Mouse (Mus musculus): ENCODE results near the gene E2f8. TPM values are rescaled to one million over a fixed set of nuclear protein-coding genes. Genes with fewer than 3 reads are reported as not detected.

E2f8 gene
- under 1 TPM in 2 of 4 experiments, not detected in 2; 0.09 to 0.45 TPM for total RNA-seq (2022)

GRCm38 (mm10) chr7:48881486-48881885 lies at the start of gene E2f8:
TSS of gene E2f8 (minus strand) at chr7:48881596.
- DNase-seq (ENCODE audit: low spot score in 2 of 2) = no peak

DNA sequence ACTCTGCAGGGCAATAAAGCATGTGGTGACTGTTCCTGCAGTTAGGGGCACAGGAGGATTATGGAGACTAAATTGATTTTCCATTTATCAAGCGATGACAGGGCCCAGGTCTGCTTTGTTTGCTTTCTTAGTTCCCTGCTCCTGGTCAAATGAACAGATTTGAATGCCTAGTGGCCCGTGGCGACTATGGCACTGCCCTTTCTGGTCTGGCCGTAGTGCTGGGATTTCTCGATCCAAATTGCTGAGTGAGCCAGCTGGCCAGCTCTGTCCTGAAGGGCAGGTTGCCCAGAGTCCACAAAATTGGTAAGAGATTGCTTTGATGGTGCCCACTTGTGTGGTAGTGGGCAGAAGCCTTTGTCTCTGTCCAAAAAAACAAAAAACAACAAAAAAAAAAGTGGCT lies 49.0 kb upstream of the E2f8 start:
- DNase-seq (ENCODE audit: low spot score in 2 of 2) = peak; percentile 42 to 55

DNA sequence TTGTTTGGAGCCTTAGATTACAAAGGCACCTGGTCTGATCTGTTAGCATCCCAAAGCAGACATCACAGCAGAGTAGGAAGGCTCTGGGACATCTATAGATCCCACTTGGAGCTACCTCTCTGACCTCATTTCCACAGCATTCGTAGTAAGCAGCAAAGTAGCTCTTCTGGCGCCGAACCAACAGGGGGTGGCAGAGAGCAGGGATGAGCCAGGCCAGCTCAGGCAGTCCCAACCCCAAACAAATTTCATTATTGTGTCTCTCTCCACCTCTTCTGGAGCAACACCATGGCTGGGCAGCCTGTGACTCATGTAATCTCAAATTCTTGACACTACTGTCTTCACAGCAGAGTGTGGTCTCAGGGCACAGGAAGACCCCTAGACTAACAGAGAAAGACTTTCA lies 47.0 kb upstream of the E2f8 start:
- peak in 1 of 2 experiments; percentile 48 for DNase-seq (ENCODE audit: low spot score in 2 of 2)

DNA sequence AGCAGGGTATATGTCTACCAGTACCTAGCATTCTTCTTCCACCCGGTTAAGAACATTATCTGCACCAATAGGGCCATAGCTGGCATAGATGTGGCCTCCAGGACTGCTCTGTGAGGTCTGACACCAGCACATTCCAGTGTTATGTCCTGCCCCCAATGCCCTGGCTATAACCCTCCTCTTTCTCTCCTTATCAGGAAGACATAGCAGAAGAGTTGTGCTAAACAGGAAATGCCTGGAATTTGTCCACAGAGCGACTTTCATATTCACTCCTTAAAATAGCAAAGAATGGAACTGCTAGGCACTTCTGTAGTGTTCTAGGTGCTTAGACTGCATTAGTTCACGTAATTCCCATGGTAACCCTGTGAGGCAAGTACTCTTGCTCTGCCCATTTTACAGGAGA lies 43.8 kb upstream of the E2f8 start:
- DNase-seq (ENCODE audit: low spot score in 2 of 2) = no peak

DNA sequence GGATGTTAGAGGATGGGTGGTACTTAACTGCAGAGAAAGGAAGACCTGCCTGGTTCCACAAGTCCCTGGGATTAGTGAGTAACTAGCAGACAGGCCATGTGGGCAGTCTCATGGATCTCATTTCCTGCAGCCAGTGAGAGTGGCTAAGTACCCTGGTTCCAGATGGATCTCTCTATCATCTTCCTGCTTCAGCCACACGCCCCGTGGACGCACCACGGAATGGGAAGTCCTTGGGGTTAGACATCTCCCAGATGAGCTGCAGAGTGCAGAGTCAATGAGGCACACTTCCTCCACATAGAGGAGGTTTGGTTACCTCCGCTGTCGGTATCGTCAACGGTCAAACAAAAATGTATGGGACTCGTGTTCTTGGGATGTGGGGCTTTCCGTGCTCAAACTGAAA lies 42.2 kb upstream of the E2f8 start:
- DNase-seq (ENCODE audit: low spot score in 2 of 2) = no peak

GRCm38 (mm10) chr7:48918389-48918788 lies 37.0 kb upstream of the E2f8 start:
- no peak for DNase-seq (ENCODE audit: low spot score in 2 of 2)

GRCm38 (mm10) chr7:48917988-48918387 lies 36.6 kb upstream of the E2f8 start:
- DNase-seq (ENCODE audit: low spot score in 2 of 2) = no peak

DNA sequence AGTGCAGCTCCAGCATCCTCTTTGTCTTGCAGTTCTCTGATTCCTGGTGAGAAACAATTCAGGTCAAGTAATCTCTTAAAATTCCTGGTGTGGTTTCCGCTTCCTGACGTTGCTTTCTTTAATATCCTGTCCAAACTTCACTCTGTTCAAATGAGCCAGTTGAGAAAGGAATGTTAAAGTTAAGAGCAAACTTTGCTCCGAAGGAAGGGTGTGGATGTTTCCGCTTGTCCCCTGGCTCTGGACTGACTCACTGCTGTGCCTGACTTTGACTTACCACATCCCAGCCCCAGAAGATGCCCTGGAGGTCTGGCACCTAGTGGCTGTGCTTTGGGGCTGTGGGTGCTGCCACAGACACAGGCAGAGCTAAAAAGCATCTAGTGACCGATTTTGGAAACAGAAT lies 36.1 kb upstream of the E2f8 start:
- DNase-seq (ENCODE audit: low spot score in 2 of 2) = no peak

DNA sequence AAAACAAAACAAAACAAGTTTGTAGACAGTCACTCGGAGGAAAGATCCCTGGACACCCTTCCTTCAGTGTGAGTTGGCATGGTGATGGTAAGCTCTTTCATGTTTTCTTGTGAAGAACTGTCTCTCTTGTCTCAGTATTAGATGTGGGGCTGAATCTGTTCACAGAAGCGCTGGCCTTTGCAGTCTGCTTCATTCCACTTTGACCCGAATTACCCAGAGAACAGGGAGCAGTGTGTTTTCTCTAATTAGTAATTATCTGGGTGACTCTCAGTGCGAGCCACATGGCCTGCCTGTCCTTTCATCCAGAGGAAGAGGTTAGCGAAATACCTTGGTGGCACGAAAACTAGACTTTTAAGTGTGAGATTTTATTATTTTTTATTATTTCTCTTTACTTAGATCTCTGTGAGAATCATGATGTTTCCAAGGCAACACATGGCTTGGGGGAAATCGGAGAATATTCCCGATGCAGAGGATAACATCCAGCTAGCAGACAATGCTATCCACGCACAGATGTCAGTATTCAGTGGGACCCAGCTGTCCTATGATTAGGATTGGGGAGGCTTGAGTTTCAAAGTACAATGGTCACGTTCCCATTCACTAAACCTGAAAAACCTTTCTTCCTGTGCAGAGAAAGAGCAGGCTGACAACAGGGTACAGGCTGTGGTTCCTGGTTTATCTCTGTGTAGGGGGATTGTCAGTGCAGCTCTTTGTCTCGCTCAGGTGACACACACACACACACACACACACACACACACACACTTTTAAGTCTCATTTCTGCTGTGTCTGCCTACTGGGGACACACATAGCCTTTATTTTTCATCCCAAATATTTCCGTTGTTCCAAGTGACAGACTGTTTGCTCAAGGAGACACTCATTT lies 33.5 kb upstream of the E2f8 start:
- no peak for DNase-seq (ENCODE audit: low spot score in 2 of 2)

DNA sequence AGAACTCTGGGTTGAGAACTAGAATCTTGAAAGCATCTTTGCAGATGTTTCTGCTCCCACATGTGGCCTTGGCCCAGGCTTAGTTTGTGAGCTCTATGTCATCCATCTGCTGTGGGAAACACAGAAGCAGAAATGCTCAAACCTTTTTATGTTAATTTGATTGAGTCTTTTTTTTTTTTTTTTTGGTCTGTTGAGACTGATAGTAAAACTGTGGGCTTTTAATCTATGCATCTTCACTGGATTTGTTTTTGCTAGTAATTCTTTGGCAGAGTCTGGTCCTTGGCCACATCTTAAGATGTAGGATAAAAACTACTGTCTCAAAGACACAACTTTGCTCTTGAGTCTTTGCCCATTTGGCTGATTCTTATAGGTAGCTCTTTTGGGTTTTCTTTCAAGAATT lies 29.8 kb upstream of the E2f8 start:
- no peak for DNase-seq (ENCODE audit: low spot score in 2 of 2)

DNA sequence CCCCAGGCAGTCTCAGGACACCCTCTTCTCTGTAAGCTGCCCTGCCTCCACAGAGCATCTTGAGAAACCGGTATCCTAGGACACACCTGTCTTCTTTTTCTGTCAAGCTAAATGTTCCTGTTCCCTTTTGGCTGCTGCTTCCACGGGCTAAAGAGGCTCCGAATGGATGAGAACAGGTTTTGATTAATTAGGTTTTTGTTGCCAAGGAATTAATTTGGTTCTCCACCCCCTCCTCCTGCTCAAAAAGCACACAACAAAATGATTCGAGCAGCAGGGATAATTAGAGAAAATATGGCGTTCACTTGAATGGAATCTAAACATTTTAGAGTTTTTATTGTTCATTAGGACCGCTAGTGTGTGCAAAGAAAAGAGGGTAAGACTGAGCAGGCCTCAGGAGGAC lies 28.9 kb upstream of the E2f8 start:
- no peak for DNase-seq (ENCODE audit: low spot score in 2 of 2)

DNA sequence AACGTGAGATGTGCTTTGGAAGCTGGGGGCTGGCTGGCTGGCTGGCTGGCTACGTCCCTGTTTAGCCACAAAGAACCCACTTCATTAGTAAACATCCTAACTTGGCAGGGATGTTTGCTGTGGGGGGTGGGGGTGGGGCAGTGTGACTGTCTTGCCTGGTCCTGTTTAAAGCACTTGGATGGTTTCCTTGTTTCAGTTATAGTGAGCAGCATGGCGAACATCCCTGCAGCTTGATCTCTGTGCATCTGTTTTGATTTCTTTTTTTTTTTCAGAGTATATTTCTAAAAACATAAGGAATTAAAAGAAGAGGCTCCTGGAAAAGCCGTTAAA lies 27.9 kb upstream of the E2f8 start:
- no peak for DNase-seq (ENCODE audit: low spot score in 2 of 2)

DNA sequence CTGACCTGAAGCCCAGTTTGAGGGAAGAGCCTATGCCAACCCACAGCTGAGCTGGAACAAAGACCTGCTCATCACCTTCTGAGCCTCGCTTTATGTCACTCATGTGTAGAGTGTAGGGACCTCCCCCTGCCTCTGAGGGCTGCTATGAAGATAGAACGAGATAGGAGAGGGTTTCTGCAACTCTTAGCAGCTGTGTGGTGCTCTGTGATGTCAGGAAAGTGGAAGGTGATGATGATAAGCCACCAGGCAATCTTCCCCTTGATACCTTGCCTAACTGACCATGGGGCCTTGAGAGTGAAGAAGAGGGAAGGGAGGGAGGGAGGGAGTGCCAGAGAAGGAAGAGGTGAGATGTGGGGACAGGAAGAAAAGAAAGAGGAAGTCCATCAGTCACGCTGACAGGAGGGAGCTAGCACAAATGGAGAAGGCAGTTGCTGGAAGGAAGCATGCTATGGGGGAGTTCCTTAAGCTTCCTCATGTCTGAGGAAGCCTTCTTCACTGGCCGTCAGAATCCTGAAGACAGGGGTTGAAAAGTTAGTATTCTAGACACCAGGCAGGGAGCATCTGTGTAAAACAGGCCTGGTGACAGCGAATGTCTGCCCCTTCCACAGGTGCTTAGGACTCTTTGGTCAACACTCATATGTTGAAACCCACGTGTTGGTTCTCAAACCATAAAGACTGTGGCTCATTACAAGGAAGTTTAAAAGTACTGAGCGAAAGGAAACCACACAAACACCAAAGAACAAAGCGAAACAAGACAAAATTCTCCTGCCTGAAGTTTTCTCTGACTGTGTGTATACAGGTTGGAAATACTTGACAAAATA lies 27.3 kb upstream of the E2f8 start, which contains the start of gene Nav2:
Nav2 (plus strand) TSS at position 196 of the 821 bp plus-strand sequence.
- DNase-seq (ENCODE audit: low spot score in 2 of 2) = no peak

- DNase-seq (ENCODE audit: low spot score in 2 of 2) = no peak
These were observed 21.1 kb upstream of the E2f8 start for GRCm38 (mm10) chr7:48902454-48902853.

DNA sequence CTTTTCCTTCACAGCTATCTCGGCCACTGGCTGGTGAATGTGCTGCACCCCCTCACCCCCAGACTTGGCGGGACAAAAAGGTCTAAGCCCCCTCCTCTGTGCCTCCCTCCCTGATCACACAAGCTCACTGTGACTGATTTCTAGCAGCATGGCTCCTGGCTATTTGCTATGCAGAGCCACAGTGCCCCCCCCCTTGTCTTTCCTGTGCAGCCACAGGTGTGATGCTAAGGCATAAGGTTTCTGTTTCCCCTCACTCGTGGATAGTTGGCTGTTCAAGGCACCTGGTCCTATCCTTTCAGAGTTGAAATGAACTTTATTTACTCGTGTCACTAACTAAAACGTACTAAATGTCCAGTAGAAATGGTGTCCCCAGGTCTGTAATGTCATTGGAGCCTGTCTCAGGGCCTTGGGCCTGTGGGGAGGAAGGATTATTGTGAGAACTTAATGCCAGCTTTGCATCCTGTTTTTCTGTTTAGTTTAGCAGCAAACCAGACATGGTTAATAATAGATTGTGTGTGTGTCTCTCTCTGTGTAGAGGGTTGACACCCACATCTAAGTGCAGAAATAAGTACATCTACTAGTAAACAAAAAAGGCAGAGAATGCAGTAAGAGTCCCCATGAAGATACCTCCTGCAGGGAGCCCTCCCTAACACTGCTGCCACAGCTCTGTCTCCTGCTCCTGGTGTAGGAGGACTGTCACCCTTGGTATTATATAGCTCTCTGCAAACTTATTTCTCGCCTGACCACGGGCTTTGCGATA lies 19.2 kb upstream of the E2f8 start:
- no peak for DNase-seq (ENCODE audit: low spot score in 2 of 2)

- no peak for DNase-seq (ENCODE audit: low spot score in 2 of 2)
These were observed 17.0 kb upstream of the E2f8 start for GRCm38 (mm10) chr7:48898416-48898815.

GRCm38 (mm10) chr7:48897539-48898163 lies 16.3 kb upstream of the E2f8 start:
- DNase-seq (ENCODE audit: low spot score in 2 of 2) = no peak

DNA sequence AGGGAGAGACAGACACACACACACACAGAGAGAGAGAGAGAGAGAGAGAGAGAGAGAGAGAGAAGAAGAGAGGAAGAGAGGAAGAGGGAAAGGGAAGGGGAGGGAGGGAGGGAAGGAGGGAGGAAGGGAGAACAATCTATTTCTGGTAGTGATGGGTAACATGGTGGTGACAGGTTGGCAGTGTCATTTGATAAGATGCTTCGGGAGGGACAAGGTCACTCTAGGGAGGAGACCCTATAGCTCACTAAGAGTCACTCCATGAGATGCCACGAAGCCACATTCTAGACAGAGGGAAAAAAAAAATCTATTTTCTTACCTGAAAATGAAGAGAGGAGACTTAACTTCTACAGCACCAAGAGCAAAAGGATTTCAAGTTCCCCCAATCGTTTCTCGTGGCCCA lies 14.7 kb upstream of the E2f8 start:
- no peak for DNase-seq (ENCODE audit: low spot score in 2 of 2)

GRCm38 (mm10) chr7:48895475-48895874 lies 14.1 kb upstream of the E2f8 start:
- DNase-seq (ENCODE audit: low spot score in 2 of 2) = no peak

GRCm38 (mm10) chr7:48894763-48895162 lies 13.4 kb upstream of the E2f8 start:
- DNase-seq (ENCODE audit: low spot score in 2 of 2) = no peak

- peak; percentile 30 to 79 for DNase-seq (ENCODE audit: low spot score in 2 of 2)
These were observed 12.8 kb upstream of the E2f8 start for GRCm38 (mm10) chr7:48894152-48894551.
